Mouse (Mus musculus) adrenal gland, postnatal 36 days (tissue): ENCODE results near the gene Hist1h4i. TPM values are rescaled to one million over a fixed set of nuclear protein-coding genes. Genes with fewer than 3 reads are reported as not detected.

ENCODE experiments used
- DNase-seq, 2 experiments: peaks; one replicate each; pipeline ENCODE4 v3.0.0; 2021; ENCODE audit warnings: mixed read lengths in 1 of 2
- total RNA-seq, 2 experiments: library from RNA; stranded (reverse); gene quantifications; 2 replicates each; pipeline ENCODE4 v1.2.3; 2021

Hist1h4i gene
- total RNA-seq, 2 experiments from 2014 or later, result 75.2 to 76.6 TPM

DNA sequence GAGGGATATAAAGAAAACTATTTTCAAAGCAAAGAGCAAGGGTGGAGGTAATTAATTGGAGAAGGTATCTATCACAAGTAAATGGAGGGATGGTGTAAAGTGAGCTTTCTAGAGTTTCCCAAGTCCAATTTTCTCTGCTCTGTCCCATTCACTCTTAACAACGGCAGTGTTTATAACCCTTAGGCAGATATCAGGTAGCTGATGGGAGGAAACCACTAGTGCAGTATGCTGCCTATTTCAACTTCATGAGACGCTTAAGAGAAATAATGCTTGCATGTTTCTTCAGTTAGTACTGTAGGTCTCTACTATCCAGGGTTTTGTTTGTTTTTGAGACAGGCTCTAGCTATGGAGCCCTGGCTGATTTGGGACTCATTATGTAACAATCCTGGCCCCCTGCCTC, 3.7 kb downstream of the Hist1h4i start:
- no peak for DNase-seq

DNA sequence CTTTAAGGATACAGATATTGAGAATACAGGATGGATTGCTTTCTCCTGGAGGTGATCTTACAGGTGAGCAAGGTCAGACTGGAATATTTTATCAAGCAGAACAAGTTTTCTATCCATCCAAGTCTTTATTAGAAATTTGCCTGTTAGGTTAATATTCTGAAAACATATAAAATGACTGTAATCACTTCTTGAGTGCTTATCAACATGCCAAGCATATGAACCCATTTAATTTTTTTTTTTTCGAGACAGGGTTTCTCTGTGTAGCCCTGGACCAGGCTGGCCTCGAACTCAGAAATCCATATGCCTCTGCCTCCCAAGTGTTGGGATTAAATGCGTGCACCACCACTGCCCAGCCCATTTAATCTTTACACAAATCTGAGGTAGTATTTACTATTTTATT, 4.2 kb downstream of the Hist1h4i start:
- no peak for DNase-seq

DNA sequence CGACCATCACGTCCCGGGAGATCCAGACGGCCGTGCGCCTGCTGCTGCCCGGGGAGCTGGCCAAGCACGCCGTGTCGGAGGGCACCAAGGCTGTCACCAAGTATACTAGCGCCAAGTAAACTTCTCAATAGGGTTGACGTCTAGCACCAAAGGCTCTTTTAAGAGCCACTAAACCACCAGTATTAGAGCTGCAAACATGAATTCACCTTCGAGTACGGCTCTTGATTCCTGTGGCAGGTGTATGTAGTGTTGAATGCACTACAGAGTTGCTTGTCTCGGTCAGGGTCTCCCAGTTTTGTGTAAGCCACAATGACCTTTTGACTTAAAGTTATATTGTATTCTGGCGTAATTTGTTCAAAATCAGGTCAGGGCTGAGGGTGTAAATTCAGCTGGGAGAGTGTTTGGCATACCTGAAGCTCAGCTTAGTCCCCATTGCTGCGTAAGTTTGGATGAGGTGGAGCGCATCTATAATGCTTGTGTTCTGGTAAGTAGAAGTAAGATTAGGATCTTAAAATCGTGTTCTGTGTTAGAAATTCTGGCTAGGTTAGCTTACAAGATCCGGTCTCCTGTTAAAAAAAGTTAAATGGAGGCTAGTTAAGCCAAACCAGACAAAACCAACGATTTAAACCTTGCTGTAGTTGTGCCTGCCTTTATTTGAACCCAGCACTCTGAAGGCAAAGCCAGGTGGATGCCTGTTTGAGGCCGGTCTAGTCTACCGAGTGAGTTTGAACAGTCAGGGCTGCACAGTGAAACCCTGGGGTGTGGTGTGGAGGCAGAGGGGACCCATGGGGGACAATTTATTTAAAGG, 4.8 kb downstream of the Hist1h4i start:
- no peak for DNase-seq

DNA sequence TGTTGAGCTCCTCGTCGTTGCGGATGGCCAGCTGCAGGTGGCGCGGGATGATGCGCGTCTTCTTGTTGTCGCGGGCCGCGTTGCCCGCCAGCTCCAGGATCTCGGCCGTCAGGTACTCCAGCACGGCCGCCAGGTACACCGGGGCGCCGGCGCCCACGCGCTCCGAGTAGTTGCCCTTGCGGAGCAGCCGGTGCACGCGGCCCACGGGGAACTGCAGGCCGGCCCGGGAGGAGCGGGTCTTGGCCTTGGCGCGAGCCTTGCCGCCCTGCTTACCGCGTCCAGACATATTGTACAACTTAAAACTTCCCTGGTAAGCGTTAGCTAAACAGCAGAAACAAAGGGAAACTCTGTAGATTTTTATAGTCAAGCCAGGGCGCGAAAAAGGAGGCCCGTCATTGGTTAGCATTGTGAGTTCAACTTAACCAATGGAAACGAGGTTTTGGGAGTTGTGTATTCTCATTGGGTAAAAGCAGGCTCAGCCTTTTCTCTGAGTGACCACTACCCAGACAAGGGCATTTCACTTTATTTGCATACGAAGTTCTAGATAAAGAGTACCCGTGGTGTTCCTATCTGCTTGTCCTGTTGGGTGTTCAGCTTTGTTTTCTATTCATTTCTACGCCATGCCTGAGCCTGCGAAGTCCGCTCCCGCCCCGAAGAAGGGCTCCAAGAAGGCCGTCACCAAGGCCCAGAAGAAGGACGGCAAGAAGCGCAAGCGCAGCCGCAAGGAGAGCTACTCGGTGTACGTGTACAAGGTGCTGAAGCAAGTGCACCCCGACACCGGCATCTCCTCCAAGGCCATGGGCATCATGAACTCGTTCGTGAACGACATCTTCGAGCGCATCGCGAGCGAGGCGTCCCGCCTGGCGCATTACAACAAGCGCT, 5.7 kb downstream of the Hist1h4i start, which contains the start of the genes Hist1h2ah and Hist1h2bk:
Gene Hist1h2ah (minus strand): TSS at position 302 of the 882 bp plus-strand sequence.
Gene Hist1h2bk (plus strand): TSS at position 604 of the 882 bp plus-strand sequence.
- DNase-seq, result peak; percentile 72 to 82

DNA sequence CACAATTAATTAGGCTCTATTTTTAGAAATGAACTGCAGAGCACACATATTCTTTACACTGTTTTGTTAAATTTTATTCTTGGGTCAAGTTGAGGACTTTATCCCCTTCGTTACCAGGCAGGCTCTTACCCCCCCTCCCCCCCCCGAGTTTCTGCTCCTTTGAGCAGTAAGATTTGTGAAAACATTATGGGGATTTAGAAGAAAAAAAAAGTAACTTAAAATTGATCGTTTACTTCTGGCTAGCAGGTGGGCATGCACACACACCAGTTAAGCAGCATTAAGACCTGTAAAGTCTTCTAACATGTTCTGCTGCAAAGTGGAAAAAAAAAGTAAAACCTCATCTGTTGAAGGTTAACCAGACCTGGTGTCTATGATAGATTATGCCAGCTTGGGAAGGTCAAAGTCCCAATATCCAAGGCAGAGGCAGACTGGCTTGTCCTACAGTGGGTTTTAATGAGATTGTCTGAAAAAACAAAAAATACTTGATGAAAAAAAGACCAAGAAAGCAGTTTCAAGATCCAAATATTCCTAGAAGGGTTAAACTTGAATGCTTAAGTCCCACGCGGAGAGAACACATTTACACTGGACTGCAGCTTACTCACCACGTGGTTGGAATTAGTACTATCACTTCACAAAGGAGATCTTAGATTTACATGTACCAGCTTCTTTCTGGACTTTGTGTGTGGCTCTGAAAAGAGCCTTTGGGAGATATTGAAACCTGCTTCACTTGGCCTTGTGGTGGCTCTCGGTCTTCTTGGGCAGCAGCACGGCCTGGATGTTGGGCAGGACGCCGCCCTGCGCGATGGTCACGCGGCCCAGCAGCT, 6.5 kb downstream of the Hist1h4i start:
- no peak for DNase-seq

DNA sequence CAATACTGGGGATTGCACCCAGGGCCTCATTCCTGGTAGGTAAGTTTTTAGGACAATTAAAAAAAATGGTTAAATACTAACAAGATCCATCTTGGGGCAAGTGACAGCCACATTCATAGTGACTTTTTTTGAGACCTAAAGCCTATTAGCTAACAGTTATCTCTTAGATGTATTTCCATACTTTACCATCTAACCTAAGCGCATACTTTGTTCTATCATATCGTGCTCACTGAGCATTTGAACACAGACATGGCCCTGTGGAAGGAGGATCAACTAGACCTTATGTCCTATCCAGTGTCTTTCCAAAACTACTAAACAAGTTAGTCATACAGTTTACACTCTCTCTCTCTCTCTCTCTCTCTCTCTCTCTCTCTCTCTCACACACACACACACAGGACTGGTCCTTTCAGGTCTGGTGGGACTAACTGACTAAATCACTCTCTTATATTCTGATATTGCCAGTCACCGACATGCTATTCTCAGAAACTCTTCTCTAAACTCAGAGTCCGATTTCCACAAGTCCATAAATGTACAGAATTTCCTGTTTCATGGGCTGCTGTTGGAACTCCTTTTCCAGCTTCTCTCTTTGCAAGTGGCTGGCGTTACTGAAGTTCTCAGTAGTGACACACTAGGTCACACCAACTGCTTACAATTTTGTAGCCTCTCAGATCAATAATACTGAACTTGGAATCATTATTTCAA, 7.3 kb downstream of the Hist1h4i start:
- DNase-seq, result no peak

DNA sequence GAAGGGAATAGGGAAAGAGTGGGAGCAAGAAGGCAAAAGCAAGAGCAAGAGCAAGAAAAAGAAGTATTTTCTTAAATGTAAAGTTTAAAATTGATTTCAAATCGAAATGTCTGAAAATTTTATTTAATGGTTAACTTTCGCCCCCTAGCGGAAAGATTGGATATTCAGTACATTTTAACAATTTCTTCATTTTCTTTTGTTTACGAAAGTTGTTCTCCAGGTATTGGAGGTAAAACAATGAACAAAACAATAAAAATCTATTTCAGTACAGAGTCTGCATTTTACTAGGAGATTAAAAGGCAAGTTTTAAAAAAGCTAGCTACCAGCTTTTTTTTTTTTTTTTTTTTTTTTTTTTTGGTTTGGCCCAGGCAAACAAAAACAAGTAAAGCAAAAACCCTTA, 10.7 kb downstream of the Hist1h4i start:
- no peak for DNase-seq

DNA sequence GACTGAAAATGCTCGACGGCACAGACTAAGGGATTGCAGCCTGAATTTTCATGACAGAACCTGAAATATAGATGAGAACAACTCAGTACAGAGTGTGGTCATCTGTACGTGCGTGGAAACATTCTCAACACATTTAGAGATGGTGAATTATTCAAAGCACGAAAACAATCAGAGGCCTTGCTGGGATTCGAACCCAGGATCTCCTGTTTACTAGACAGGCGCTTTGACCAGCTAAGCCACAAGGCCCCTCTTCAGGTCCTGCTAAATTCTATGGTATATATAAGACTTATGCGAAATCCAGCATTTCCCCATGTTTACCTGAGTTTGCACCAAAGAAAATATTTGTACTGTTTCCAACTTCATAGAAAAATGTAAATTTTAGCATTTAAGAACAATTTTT, 11.2 kb downstream of the Hist1h4i start:
- no peak for DNase-seq

DNA sequence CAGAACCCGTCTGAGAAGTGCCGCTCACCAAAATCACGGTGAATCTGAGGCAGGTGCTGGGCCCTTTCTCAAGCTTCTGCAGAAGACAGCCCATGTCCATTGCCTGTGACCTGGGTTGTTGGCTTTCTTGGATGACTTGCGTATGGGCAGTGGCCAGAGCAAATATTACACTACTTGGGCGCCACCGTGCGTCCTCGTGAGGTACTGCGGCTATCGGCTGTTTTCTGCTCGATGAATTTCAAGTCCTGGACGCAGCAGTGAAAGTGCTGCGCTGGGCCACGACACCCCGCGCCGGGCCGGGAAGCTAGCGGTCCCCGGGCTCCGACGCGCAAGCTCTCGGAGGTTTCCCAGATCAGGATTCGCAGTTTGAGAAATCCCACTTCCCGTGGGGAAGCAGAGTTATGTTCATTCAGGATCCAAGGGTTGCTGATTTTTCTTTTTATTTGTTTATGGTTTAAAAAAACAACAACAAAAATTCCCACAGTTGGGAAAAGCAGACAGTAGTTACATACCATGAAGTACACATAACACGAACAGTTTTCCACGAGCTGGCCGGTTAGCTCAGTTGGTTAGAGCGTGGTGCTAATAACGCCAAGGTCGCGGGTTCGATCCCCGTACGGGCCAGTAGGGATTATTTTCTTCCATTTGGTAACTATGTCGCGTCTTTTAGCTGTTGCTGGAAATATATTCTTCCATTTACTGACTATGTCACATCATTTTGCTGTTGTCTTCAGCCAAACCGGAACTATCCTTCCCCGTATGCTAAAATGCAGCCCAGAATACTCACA, 12.3 kb downstream of the Hist1h4i start:
- peak; percentile 93 to 95 for DNase-seq

DNA sequence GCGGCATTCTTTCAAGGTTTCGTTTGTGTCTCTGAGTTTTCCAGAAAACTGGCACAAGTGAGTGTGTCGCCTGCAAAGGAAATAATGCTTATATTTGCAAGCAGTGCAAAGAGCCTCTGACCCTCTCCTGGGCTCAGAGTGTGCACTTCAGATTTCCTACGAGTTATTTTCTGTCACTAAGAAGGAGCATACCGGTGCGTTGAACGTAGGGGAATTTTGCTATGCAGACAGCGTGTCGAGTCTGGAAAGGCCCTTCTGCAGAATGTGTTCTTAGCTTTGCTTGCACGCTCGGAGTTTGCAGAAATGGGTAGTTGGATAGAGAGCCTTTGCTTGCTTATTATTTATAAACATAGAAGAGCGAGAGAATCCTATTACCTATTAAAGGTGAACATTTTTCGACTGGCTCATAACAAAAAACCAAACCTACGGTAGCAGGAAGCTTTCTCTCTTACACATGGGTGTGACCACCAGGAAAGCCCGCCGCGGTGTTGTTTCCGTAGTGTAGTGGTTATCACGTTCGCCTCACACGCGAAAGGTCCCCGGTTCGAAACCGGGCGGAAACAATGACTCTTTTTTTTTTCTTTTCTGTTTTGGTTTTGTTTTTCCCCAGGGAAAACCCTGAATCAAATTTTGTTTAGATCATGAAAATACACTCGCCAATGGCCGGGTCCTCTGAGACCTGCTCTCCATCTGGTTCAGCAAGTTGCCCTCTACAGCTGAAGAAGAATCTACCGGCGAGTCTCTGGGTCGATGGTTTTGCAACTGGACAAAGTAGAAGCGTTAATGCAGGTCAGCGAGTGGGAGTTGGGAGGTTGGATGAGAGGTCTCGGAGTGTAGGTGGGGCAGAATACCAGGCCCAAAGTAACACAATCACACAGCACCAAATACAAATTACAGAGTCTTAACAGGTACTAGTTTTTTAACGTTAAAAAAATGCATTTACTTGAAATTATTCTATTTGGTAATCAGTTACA, 14.8 kb downstream of the Hist1h4i start:
- peak; percentile 86 to 87 for DNase-seq

DNA sequence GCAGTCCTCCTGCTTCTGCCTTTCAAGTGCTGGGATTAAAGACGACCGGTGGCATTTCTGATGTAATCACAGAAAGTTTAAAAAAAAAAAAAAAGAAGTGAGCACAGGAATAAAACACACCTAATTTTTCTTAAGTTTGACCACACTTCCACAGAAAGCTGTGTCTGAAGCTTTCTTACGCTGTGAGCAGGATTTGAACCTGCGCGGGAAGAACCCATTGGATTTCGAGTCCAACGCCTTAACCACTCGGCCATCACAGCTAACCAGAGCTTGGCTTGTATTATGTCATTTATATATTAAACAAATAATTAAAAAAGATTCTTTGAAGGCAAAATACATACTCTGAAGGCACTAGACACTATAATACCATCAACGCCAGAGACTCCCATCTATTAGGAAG, 18.9 kb downstream of the Hist1h4i start:
- DNase-seq, result peak; percentile 79 to 81

DNA sequence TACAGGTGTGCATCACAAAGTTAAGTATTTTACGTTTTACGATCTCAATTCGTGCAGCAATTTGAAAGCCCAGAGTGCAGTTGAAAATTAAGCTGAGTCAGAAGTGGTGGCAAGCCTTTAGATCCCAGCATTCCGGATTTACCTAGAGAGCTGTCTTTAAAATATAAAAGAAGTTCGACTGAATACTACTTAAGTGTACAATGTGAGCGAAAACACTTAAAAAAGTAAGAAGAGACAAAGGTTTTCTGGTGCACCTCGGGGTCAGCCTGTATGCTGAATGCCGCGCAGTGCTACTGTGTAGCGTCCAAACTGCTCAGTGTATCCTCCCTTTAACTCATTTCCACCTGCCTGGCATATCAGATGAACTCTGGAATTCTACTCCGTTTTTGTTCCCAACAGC, 19.6 kb downstream of the Hist1h4i start:
- no peak for DNase-seq

DNA sequence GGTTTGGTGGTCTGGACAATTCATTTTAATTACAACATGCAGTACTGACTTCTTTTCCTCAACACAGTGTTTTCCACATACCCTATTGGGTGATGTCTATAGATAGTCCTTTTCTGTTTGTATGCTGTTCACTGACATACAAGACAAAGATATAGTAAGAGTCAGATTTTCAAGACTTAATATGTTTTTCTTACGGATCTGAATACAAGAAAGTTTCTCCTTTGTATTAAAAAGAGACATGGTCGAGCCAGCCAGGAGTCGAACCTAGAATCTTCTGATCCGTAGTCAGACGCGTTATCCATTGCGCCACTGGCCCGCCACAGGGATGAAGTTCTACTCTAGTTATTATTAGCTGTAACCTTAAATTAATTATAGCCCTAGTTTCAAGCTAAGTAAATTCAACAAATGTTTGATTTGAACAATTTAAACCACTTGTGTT, 20.2 kb downstream of the Hist1h4i start:
- DNase-seq, result peak; percentile 72 to 73

DNA sequence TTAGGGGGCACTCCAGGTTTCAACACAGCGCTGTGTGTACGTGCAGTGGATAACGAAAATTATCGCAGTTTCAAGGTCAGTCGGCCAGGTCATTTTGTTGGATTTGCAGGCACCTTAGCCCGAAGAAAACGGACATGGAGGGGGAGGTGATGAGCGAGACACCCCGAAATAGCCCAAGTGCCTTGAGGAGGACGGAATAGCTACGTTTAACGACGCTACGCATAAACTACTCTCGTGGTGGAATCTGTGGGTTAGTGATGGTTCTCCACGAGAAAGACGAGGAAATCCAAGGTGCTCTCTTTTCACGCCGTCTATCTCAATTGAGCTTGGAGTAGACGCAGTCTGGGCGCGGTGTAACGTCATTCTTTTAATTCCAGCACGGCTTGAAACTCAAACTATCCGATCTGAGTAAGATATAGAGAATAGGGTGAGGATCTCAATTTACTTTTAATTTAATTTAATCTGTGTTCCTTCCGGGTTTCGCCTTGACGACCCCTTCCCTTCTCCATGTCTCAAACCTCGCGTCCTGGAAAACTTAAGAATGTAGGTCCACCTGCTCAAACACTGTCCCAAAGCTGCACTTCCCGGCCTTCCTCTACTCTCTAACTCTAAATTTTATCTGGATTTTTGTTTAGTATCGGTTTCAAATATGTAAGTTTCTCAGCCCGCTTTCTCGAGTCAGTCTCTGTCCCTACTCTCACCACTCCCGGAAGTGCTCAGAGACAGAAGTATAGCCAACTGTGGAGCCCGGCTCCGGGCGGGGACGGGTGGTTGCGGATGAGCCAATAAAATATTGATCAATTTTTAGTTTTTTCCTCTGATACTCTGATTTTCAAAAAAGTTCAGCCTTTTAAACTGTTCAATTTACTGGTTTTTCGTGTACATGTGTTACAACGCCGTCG, 21.0 kb downstream of the Hist1h4i start:
- DNase-seq, result peak in 1 of 2 experiments; percentile 37

DNA sequence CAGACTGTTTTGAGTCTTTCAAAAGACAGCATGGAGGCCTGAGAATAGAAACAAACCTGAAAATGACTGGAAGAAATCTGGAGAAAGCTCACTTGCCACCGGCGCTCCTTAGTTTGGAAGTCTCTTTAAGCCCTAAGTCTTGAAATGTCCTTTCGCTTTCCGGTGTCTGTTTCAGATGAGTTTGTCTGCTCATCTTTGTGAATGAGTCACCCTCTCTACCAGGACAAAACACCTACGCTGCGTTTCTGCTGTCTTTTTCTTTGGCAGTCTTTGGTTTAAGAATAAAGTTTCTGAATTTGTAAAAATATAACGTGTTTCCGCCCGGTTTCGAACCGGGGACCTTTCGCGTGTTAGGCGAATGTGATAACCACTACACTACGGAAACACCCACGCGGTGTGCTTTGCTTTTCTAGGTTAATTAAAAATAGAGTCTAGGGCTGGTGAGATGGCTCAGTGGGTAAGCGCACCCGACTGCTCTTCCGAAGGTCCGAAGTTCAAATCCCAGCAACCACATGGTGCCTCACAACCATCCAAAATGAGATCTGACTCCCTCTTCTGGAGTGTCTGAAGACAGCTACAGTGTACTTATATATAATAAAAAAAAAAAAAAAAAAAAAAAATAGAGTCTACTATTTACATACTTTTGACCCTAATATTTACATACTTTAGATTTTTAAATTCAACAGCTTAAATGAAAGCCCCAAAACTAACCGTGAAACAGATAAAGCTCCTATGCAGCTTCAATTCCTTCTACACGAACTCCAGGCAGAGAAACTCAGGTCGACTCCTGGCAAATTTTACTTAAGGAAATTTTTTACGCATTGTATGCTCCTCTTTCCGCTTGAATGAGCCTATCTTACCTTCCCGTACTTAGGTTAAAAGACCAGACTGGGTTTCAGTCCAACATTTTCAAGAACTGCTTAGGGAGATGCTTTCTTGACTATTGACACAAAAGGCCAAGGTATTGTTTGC, 25.4 kb downstream of the Hist1h4i start:
- DNase-seq, result peak; percentile 71 to 73

DNA sequence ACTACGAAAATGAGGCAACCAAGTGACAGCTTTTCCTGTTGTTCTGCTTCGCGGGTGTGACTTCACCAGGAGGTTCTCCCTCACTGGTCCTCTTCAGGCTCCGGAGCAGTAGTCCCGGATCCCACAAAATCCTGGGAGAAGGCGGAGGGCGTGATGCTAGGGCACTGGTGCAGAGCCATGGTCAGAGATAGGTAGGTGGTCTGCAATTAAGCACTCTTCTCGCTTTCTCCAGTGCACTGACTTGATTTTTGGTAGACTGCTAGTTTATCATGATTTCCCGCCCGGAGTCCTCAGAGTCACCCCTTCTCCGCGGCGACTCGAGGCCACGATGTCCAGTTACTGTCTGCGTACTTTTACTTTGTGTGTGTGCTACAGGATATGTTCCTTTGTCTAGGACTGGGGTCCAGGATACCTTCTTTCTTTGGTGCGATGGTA, 26.7 kb downstream of the Hist1h4i start:
- DNase-seq, result no peak

DNA sequence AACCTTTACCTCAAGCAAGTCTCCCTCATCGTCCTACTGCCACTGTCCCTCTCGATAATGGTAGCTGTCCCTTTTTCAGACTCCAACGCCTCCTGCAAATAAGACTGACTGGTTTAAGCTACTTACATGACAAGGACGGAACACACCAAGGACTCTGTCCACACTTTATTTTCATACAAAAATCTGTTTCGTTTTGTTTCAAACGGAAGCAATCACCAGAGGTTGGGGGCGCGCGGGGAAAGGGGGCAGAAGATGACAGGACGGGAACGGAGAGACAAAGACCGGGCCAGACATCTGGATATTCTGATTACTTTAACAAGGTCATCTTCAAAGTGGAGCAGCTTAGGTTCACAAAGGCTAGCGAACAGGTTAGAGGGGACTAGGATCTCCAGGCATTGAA, 27.4 kb downstream of the Hist1h4i start:
- DNase-seq, result no peak
